Mouse (Mus musculus) kidney, embryonic 14.5 days (tissue): ENCODE measurements around the gene Tgtp2. TPM values are rescaled to one million over a fixed set of nuclear protein-coding genes. Genes with fewer than 3 reads are reported as not detected.
"Not testable (repeated sequence)": the region's sequence is repeated elsewhere in the genome, so short reads cannot be mapped to it uniquely, and the experiment has no call there.

Experiments used
- ATAC-seq: fragments of 200-750 bp; cut with Nextera tagmentation; 2 replicates; pipeline ENCODE4 v1.8.0; 2017; ENCODE audit warnings: moderate number of reproducible peaks, mild to moderate bottlenecking, moderate TSS enrichment, moderate library complexity; ENCODE audit not compliant: low FRiP score, low TSS enrichment
- H3K27ac ChIP-seq: fragments of 300-500 bp; sonication (generic); 2 replicates; pipeline ENCODE4 v1.5.1; 2014; ENCODE audit warnings: low read depth, mild to moderate bottlenecking, low read length, moderate library complexity, mixed read lengths
- H3K27me3 ChIP-seq: fragments of 300-500 bp; sonication (generic); 2 replicates; pipeline ENCODE4 v1.6.1; 2014; ENCODE audit warnings: mild to moderate bottlenecking, low read length; ENCODE audit not compliant: control insufficient read depth, insufficient read depth
- H3K36me3 ChIP-seq: fragments of 300-500 bp; sonication (generic); 2 replicates; pipeline ENCODE4 v1.6.1; 2014; ENCODE audit warnings: low read length, mixed read lengths; ENCODE audit not compliant: control insufficient read depth, insufficient read depth
- H3K4me1 ChIP-seq: fragments of 300-500 bp; sonication (generic); 2 replicates; pipeline ENCODE4 v1.6.1; 2014; ENCODE audit warnings: low read length, mixed read lengths; ENCODE audit not compliant: control insufficient read depth, insufficient read depth
- H3K4me2 ChIP-seq: fragments of 300-500 bp; sonication (generic); replicated peaks from 2 replicates; pipeline ENCODE4 v1.6.1; 2014; ENCODE audit warnings: low read depth, mild to moderate bottlenecking, low read length
- H3K4me3 ChIP-seq: fragments of 300-500 bp; sonication (generic); 2 replicates; pipeline ENCODE4 v1.5.1; 2014; ENCODE audit warnings: mild to moderate bottlenecking, low read length
- H3K9ac ChIP-seq: fragments of 300-500 bp; sonication (generic); 2 replicates; pipeline ENCODE4 v1.6.1; 2014; ENCODE audit warnings: low read depth, mild to moderate bottlenecking, low read length, moderate library complexity
- H3K9me3 ChIP-seq: fragments of 300-500 bp; sonication (generic); 2 replicates; pipeline ENCODE4 v1.6.1; 2016; ENCODE audit warnings: low read length; ENCODE audit not compliant: control insufficient read depth
- WGBS: fragments of 180-500 bp; shearing (Covaris S2); extraction: QIAGEN DNeasy Blood & Tissue Kit; methylation state at CpG from one replicate; pipeline ENCODE4 v1.1.7; 2014; 5-methylcytosine and 5-hydroxymethylcytosine counted together
- polyA plus RNA-seq: library from polyadenylated mRNA; unstranded; fragments of >200 nt; fragmentation: Nextera tagmentation; extraction: Ambion mirVana; gene quantifications from 2 replicates; pipeline ENCODE4 v1.2.1, GENCODE M21; 2014

The Tgtp2 gene
- polyA plus RNA-seq, 1 experiment from 2014 or later, result not detected

GRCm38 (mm10) chr11:49080636-49081035, 16.6 kb upstream of the Tgtp2 start:
- no peaks in the 10 kb centered on the region for H3K4me1 ChIP-seq
- no peak overlapping the region for H3K4me2 ChIP-seq
- no peaks in the 10 kb centered on the region for H3K27me3 ChIP-seq
- ATAC-seq, result no peak
- no peak overlapping the region for H3K27ac ChIP-seq
- no peaks in the 10 kb centered on the region for H3K9me3 ChIP-seq
- no peaks in the 10 kb centered on the region for H3K36me3 ChIP-seq
- H3K4me3 ChIP-seq, result no peak overlapping the region
- WGBS, result 91% methylated on average over 1 of the region's 1 CpGs
- H3K9ac ChIP-seq, result no peak overlapping the region

- H3K4me2 ChIP-seq, result no peak overlapping the region
- no peak for ATAC-seq
- no peak overlapping the region for H3K4me3 ChIP-seq
- H3K4me1 ChIP-seq, result no peaks in the 10 kb centered on the region
- H3K9me3 ChIP-seq, result no peaks in the 10 kb centered on the region
- 78% methylated on average over 3 of the region's 3 CpGs for WGBS
- H3K27me3 ChIP-seq, result no peaks in the 10 kb centered on the region
- no peak overlapping the region for H3K9ac ChIP-seq
- no peak overlapping the region for H3K27ac ChIP-seq
- no peaks in the 10 kb centered on the region for H3K36me3 ChIP-seq
These were observed 14.7 kb upstream of the Tgtp2 start for GRCm38 (mm10) chr11:49078719-49079118.

- ATAC-seq, result no peak
These were observed 13.0 kb upstream of the Tgtp2 start for GRCm38 (mm10) chr11:49077012-49077411.

GRCm38 (mm10) chr11:49076001-49076757, 12.2 kb upstream of the Tgtp2 start, which contains the start of gene Ifi47:
Gene Ifi47 (plus strand): TSS chr11:49076587.
- not testable (repeated sequence) for H3K4me1 ChIP-seq, H3K9me3 ChIP-seq, H3K4me2 ChIP-seq, H3K4me3 ChIP-seq, H3K27me3 ChIP-seq, ATAC-seq, H3K36me3 ChIP-seq, H3K27ac ChIP-seq, H3K9ac ChIP-seq
- WGBS, result 71% methylated on average over 6 of the region's 6 CpGs

More at GRCm38 (mm10) chr11:49077012-49077411, 13.0 kb upstream of the Tgtp2 start:
- no peak overlapping the region for H3K27ac ChIP-seq
- H3K36me3 ChIP-seq, result no peaks in the 10 kb centered on the region
- no peaks in the 10 kb centered on the region for H3K27me3 ChIP-seq
- H3K4me3 ChIP-seq, result no peak overlapping the region
- H3K9ac ChIP-seq, result no peak overlapping the region
- H3K4me1 ChIP-seq, result no peaks in the 10 kb centered on the region
- WGBS, result 78% methylated on average over 1 of the region's 1 CpGs
- no peak overlapping the region for H3K4me2 ChIP-seq
- H3K9me3 ChIP-seq, result no peaks in the 10 kb centered on the region

- Histone ChIP-seq H3K36me3 (no peaks in the 10 kb centered on the region), H3K27me3 (no peaks in the 10 kb centered on the region), H3K27ac (no peak overlapping the region), H3K4me3 (no peak overlapping the region), H3K4me1 (no peaks in the 10 kb centered on the region), H3K4me2 (no peak overlapping the region), H3K9me3 (no peaks in the 10 kb centered on the region), H3K9ac (no peak overlapping the region)
- 89% methylated on average over 1 of the region's 1 CpGs for WGBS
- no peak for ATAC-seq
These were observed 4.4 kb upstream of the Tgtp2 start for GRCm38 (mm10) chr11:49068358-49068757.

- ATAC-seq, result not testable (repeated sequence)
These were observed 2.1 kb downstream of the Tgtp2 start for GRCm38 (mm10) chr11:49061865-49062264.

GRCm38 (mm10) chr11:49060061-49060460, 3.9 kb downstream of the Tgtp2 start:
- not testable (repeated sequence) for H3K4me2 ChIP-seq, H3K27ac ChIP-seq, H3K4me3 ChIP-seq, ATAC-seq, H3K36me3 ChIP-seq, H3K9me3 ChIP-seq, H3K9ac ChIP-seq, H3K27me3 ChIP-seq, H3K4me1 ChIP-seq
- WGBS, result 79% methylated on average over 2 of the region's 3 CpGs

More at GRCm38 (mm10) chr11:49061865-49062264, 2.1 kb downstream of the Tgtp2 start:
- H3K4me3 ChIP-seq, H3K27ac ChIP-seq, H3K4me1 ChIP-seq, H3K27me3 ChIP-seq, H3K4me2 ChIP-seq, H3K9me3 ChIP-seq, H3K36me3 ChIP-seq, H3K9ac ChIP-seq: not testable (repeated sequence)
- WGBS, result 61% methylated on average over 1 of the region's 2 CpGs

- no CpG with 5 or more reads among the region's 5 CpGs for WGBS
- ATAC-seq, H3K4me1 ChIP-seq: not testable (repeated sequence)
These were observed 12.1 kb downstream of the Tgtp2 start for GRCm38 (mm10) chr11:49051894-49052293.

GRCm38 (mm10) chr11:49051093-49051891, 12.7 kb downstream of the Tgtp2 start, which contains the start of gene 9930111J21Rik2:
Gene 9930111J21Rik2 (minus strand): TSS chr11:49051242.
- not testable (repeated sequence) for H3K36me3 ChIP-seq, H3K4me3 ChIP-seq, H3K4me1 ChIP-seq, ATAC-seq, H3K27ac ChIP-seq, H3K27me3 ChIP-seq, H3K9me3 ChIP-seq, H3K9ac ChIP-seq, H3K4me2 ChIP-seq
- no CpG with 5 or more reads among the region's 6 CpGs for WGBS

More at GRCm38 (mm10) chr11:49051894-49052293, 12.1 kb downstream of the Tgtp2 start:
- H3K4me3 ChIP-seq, H3K9ac ChIP-seq, H3K36me3 ChIP-seq, H3K4me2 ChIP-seq, H3K9me3 ChIP-seq, H3K27ac ChIP-seq, H3K27me3 ChIP-seq: not testable (repeated sequence)
